Comparison of ENCODE assay signal across 22 mouse cellular contexts in the genomic region with DNA sequence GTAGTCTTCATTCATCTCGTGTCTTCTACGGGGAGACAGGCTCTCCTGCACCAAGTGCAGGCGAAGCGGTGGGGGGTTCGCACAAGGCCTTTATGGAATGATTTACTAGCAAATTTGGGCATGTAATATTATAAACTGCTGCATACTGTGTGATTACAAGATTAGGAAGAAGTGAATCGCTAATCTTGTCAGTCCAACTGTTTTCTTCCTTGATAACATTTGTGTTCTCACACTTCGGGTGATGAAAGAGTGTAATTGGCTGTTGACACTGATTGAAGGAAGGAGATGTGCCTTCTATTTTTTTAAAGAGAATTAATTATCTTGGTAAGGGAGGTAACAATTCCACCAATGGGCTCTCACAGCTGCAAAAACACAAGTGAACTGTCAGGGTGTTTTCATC. TPM values are rescaled to one million over a fixed set of nuclear protein-coding genes. Genes with fewer than 3 reads are reported as not detected.
A peak's percentile ranks its signal among the peaks of the same experiment; 100 is the strongest.
DNase-seq lines count a peak whose midpoint lies in the region; ATAC-seq and TF ChIP-seq lines count a peak whose summit lies in the region.
"Had no signal": no experiment of that assay in that cellular context is flagged by ENCODE, and none has a peak within 500 bp of the region (broad histone marks: within the 10 kb centered on the region; RNA-seq: fewer than 3 reads in every experiment).

No protein-coding gene starts in this region.

- H3K4me1 ChIP-seq in forebrain, embryonic 13.5 days, result peaks cover 24% of the 10 kb centered on the region
- no peaks in the 10 kb centered on the region; the same call in 1 of the 2 replicates for H3K4me1 ChIP-seq in forebrain, embryonic 11.5 days (replicated peaks; ENCODE audit: control insufficient read depth, insufficient read depth, low read length)
- H3K4me1 ChIP-seq in forebrain, embryonic 15.5 days, result peaks cover 51% of the 10 kb centered on the region
- H3K4me1 ChIP-seq in forebrain, embryonic 12.5 days, result peaks cover 12% of the 10 kb centered on the region
- peaks cover 11% of the 10 kb centered on the region for H3K4me1 ChIP-seq in neural tube, embryonic 15.5 days
- peaks cover 15% of the 10 kb centered on the region; the same call in 1 of the 2 replicates for H3K4me1 ChIP-seq in forebrain, postnatal 0 days (ENCODE audit: insufficient read depth)

- H3K9me3 ChIP-seq in forebrain, embryonic 13.5 days (replicated peaks), result no peaks in the 10 kb centered on the region
- no peaks in the 10 kb centered on the region for H3K9me3 ChIP-seq in forebrain, embryonic 11.5 days (ENCODE audit: control insufficient read depth, low read length)
- no peaks in the 10 kb centered on the region for H3K9me3 ChIP-seq in forebrain, embryonic 15.5 days
- 0 out of 2 replicates have a peak, but pooled peaks cover 4% of the 10 kb centered on the region for H3K9me3 ChIP-seq in forebrain, embryonic 12.5 days
- H3K9me3 ChIP-seq in neural tube, embryonic 15.5 days (replicated peaks), result no peaks in the 10 kb centered on the region
- no peaks in the 10 kb centered on the region for H3K9me3 ChIP-seq in forebrain, postnatal 0 days (ENCODE audit: low read length)

- peak overlapping the region; percentile 21; the same call in 1 of the 2 replicates for H3K27ac ChIP-seq in forebrain, embryonic 13.5 days
- H3K27ac ChIP-seq in forebrain, embryonic 11.5 days (ENCODE audit: low read depth, low read length), result no peak overlapping the region
- H3K27ac ChIP-seq in forebrain, embryonic 15.5 days (replicated peaks), result peak overlapping the region; percentile 76
- H3K27ac ChIP-seq in forebrain, embryonic 12.5 days, result no peak overlapping the region
- H3K27ac ChIP-seq in neural tube, embryonic 15.5 days (replicated peaks), result no peak overlapping the region
- no peak overlapping the region for H3K27ac ChIP-seq in forebrain, postnatal 0 days (ENCODE audit: low read depth, low read length)
- H3K27ac ChIP-seq: embryonic facial prominence, embryonic 10.5 days; embryonic facial prominence, embryonic 12.5 days had no signal

- no peak overlapping the region for H3K4me3 ChIP-seq in forebrain, embryonic 13.5 days
- no peak overlapping the region for H3K4me3 ChIP-seq in forebrain, embryonic 11.5 days (ENCODE audit: low read depth, low read length)
- no peak overlapping the region for H3K4me3 ChIP-seq in forebrain, embryonic 15.5 days
- H3K4me3 ChIP-seq in forebrain, embryonic 12.5 days (replicated peaks), result no peak overlapping the region
- H3K4me3 ChIP-seq in neural tube, embryonic 15.5 days (replicated peaks), result no peak overlapping the region
- H3K4me3 ChIP-seq in forebrain, postnatal 0 days (ENCODE audit: low read depth, low read length), result no peak overlapping the region
- H3K4me3 ChIP-seq: embryonic facial prominence, embryonic 10.5 days; embryonic facial prominence, embryonic 12.5 days had no signal

- H3K36me3 ChIP-seq in forebrain, embryonic 13.5 days (ENCODE audit: poor library complexity, severe bottlenecking), result no peaks in the 10 kb centered on the region
- no peaks in the 10 kb centered on the region for H3K36me3 ChIP-seq in forebrain, embryonic 11.5 days (ENCODE audit: control insufficient read depth, insufficient read depth, low read length)
- H3K36me3 ChIP-seq in forebrain, embryonic 15.5 days, result no peaks in the 10 kb centered on the region
- H3K36me3 ChIP-seq in forebrain, embryonic 12.5 days (replicated peaks), result no peaks in the 10 kb centered on the region
- no peaks in the 10 kb centered on the region for H3K36me3 ChIP-seq in neural tube, embryonic 15.5 days
- H3K36me3 ChIP-seq in forebrain, postnatal 0 days (ENCODE audit: insufficient read depth), result no peaks in the 10 kb centered on the region
- H3K36me3 ChIP-seq: embryonic facial prominence, embryonic 10.5 days; embryonic facial prominence, embryonic 12.5 days; G1E had no signal

- ATAC-seq in forebrain, embryonic 13.5 days, result peak; percentile 39; the same call in 1 of the 2 replicates
- no peak for ATAC-seq in forebrain, embryonic 11.5 days (replicated peaks; ENCODE audit: low FRiP score)
- ATAC-seq in forebrain, embryonic 15.5 days (replicated peaks), result peak; percentile 39; the same call in 1 of the 2 replicates
- ATAC-seq in forebrain, embryonic 12.5 days (ENCODE audit: low FRiP score), result no peak
- peak; percentile 47; the same call in 1 of the 2 replicates for ATAC-seq in neural tube, embryonic 15.5 days (ENCODE audit: low FRiP score)
- ATAC-seq in forebrain, postnatal 0 days, result peak; percentile 46
- ATAC-seq: CD4-positive, CD25-positive, alpha-beta regulatory T cell, adult 4 months had no signal

- 68% methylated on average over 7 of the region's 7 CpGs for WGBS in forebrain, embryonic 13.5 days
- 89% methylated on average over 7 of the region's 7 CpGs for WGBS in forebrain, embryonic 11.5 days
- 45% methylated on average over 7 of the region's 7 CpGs for WGBS in forebrain, embryonic 15.5 days
- 75% methylated on average over 7 of the region's 7 CpGs for WGBS in forebrain, embryonic 12.5 days
- 66% methylated on average over 7 of the region's 7 CpGs for WGBS in neural tube, embryonic 15.5 days
- 51% methylated on average over 7 of the region's 7 CpGs for WGBS in forebrain, postnatal 0 days

- H3K4me2 ChIP-seq in forebrain, embryonic 13.5 days, result no peak overlapping the region
- H3K4me2 ChIP-seq in forebrain, embryonic 11.5 days (ENCODE audit: low read depth, low read length, severe bottlenecking), result no peak overlapping the region
- H3K4me2 ChIP-seq in forebrain, embryonic 15.5 days (replicated peaks), result no peak overlapping the region
- H3K4me2 ChIP-seq in forebrain, embryonic 12.5 days, result no peak overlapping the region
- H3K4me2 ChIP-seq in neural tube, embryonic 15.5 days, result no peak overlapping the region
- H3K4me2 ChIP-seq in forebrain, postnatal 0 days (ENCODE audit: low read depth), result no peak overlapping the region
- H3K4me2 ChIP-seq: embryonic facial prominence, embryonic 12.5 days had no signal

- no peak overlapping the region for H3K9ac ChIP-seq in forebrain, embryonic 13.5 days
- no peak overlapping the region for H3K9ac ChIP-seq in forebrain, embryonic 11.5 days (ENCODE audit: low read length)
- H3K9ac ChIP-seq in forebrain, embryonic 15.5 days (replicated peaks), result no peak overlapping the region
- no peak overlapping the region for H3K9ac ChIP-seq in forebrain, embryonic 12.5 days
- H3K9ac ChIP-seq in neural tube, embryonic 15.5 days (replicated peaks), result no peak overlapping the region
- no peak overlapping the region for H3K9ac ChIP-seq in forebrain, postnatal 0 days
- H3K9ac ChIP-seq: embryonic facial prominence, embryonic 12.5 days had no signal

- DNase-seq in forebrain, embryonic 11.5 days (ENCODE audit: low spot score), result no peak
- DNase-seq in neural tube, embryonic 10.5 days (ENCODE audit: extremely low spot score, low spot score), result no peak
- DNase-seq in forebrain, postnatal 0 days, result peak; percentile 36
- DNase-seq in kidney, adult 18-20 months, result no peak
- DNase-seq: adrenal gland, adult 2 months; adrenal gland, postnatal 10 days; adrenal gland, postnatal 25 days; B cell, adult 2 months; cerebellum, adult 11-12 months; cerebellum, adult 2 months; cerebellum, adult 9-10 months; cerebellum, postnatal 10 days; cerebellum, postnatal 25 days had no signal

- no peaks in the 10 kb centered on the region for H3K27me3 ChIP-seq in forebrain, embryonic 13.5 days
- no peaks in the 10 kb centered on the region for H3K27me3 ChIP-seq in forebrain, embryonic 11.5 days (ENCODE audit: control insufficient read depth, insufficient read depth, low read length)
- H3K27me3 ChIP-seq in forebrain, embryonic 15.5 days, result no peaks in the 10 kb centered on the region
- no peaks in the 10 kb centered on the region for H3K27me3 ChIP-seq in forebrain, embryonic 12.5 days
- H3K27me3 ChIP-seq in neural tube, embryonic 15.5 days (replicated peaks), result no peaks in the 10 kb centered on the region
- H3K27me3 ChIP-seq in forebrain, postnatal 0 days (ENCODE audit: insufficient read depth, low read length), result no peaks in the 10 kb centered on the region
- H3K27me3 ChIP-seq: CH12.LX; embryonic facial prominence, embryonic 12.5 days had no signal

- no peak for TF ChIP-seq CTCF in forebrain, postnatal 0 days (IDR thresholded peaks at IDR 0.05; ENCODE audit: low read depth)

RNA-seq across cellular contexts. Expression of a gene that starts 28.3 kb away (rescaled TPM):
- polyA plus RNA-seq in forebrain, embryonic 13.5 days (2015; fragmentation: Nextera tagmentation; extraction: Ambion mirVana), result 37.9 and 40.9 TPM in 2 replicates
- polyA plus RNA-seq in forebrain, embryonic 11.5 days (2014; fragmentation: Nextera tagmentation; extraction: Ambion mirVana), result 47.1 and 49.6 TPM in 2 replicates
- polyA plus RNA-seq in forebrain, embryonic 15.5 days (2015; fragmentation: Nextera tagmentation; extraction: Ambion mirVana), result 47.5 and 48.8 TPM in 2 replicates
- 41.8 and 45.4 TPM in 2 replicates for polyA plus RNA-seq in forebrain, embryonic 12.5 days (2016; fragmentation: Nextera tagmentation; extraction: Ambion mirVana)
- polyA plus RNA-seq in neural tube, embryonic 15.5 days (2015; fragmentation: Nextera tagmentation; extraction: Ambion mirVana), result 39.4 and 47.8 TPM in 2 replicates
- 24.0 and 26.2 TPM in 2 replicates for total RNA-seq in forebrain, postnatal 0 days (2014; rRNA removed)
- polyA plus RNA-seq in forebrain, postnatal 0 days (2015; fragmentation: Nextera tagmentation; extraction: Ambion mirVana), result 23.8 and 34.7 TPM in 2 replicates

Comparison
In these comparisons a context has a peak if more than half of its experiments do, and no peak if none do; other contexts are left out.
1. ATAC-seq: peak in forebrain, embryonic 13.5 days (single experiment), forebrain, embryonic 15.5 days (single experiment), neural tube, embryonic 15.5 days (single experiment) and forebrain, postnatal 0 days (single experiment); none in forebrain, embryonic 11.5 days (single experiment) and forebrain, embryonic 12.5 days (single experiment).
2. H3K27ac ChIP-seq: peak in forebrain, embryonic 13.5 days (single experiment) and forebrain, embryonic 15.5 days (single experiment); none in forebrain, embryonic 11.5 days (single experiment), forebrain, embryonic 12.5 days (single experiment), neural tube, embryonic 15.5 days (single experiment) and forebrain, postnatal 0 days (single experiment).